Mouse (Mus musculus) lung, postnatal 10 days (tissue): Measurements from ENCODE around the gene Rfx2.

Source experiments
- DNase-seq: peaks from one replicate; pipeline ENCODE4 v3.0.0; 2021

Rfx2 gene

DNA sequence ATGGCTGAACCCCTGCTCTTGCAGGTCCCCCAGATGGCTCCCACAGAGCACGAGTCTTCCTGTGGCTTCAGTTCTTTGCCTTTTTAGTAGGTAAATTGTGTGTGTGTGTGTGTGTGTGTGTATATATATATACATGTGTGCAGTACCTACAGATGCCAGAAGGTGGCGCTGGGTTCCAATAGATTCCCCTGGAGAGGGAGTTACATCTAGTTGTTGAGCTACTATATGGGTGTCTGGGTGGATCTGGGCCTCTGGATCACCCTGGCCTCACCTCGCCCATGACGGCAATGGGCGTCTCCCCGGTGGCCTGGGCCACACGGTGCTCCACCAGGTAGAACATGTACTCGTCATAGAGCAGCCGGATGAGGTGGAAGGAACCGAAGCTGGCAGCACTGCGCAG lies 53.2 kb downstream of the Rfx2 start:
- DNase-seq = no peak

DNA sequence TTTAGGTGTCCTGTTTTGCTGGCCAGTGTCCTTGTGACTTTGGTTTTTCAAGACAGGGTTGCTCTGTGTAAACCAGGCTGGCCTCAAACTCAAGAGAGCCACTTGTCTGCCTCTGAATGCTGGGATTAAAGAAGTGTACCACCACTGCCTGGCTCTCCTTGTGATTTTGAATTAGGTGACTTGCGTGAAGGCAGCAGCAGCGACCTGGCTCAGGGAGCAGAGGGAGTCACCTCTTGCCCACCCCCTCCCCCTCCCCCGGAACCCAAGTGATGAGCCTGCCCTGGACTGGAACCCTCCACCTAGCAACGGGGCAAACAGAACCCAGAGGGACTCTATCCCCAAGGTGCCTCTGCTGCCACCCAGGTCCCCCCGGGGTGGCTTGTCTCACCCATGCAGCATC lies 60.9 kb downstream of the Rfx2 start, which contains the start of gene Prr22:
TSS of gene Prr22 (plus strand) at position 301 of the 400 bp plus-strand sequence.
- no peak for DNase-seq

DNA sequence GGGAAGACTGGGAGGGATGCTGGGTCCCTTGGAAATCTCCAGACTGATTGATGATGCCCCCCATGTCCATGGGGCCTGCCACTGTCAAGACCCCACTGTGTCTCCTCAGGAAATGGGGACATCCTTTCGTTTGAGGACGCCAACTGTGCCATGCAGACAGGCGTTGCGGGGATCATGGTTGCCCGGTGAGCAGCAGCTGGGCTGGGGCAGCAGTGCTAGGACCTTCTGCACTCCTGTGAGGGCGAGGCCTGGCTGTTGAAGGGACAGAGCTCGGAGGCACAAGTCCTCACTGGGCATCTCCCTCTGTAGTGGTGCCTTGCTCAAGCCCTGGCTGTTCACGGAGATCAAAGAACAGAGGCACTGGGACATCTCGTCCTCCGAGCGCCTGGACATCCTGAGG lies 61.9 kb downstream of the Rfx2 start:
- DNase-seq = no peak

DNA sequence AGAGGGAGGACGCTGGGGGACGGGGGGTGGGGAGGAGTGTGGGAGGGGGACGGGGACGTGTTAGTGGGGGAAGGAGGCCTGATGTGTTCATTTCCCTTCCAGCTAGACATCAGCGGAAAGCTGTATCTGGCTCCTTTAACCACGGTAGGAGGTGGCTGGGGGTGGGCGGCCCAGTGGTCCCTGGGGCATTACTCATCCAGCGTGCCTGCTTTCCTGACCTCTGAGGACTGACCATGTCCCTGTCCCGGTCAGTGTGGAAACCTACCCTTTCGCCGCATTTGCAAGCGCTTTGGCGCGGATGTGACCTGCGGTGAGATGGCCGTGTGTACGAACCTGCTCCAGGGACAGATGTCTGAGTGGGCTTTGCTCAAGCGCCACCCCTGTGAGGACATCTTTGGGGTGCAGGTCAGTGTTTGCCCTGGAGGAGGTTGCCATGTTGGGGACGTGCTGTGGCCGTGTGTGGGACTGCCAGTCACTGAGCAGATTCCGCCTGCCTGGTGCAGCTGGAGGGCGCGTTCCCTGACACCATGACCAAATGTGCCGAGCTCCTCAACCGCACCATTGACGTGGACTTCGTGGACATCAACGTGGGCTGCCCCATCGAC lies 63.2 kb downstream of the Rfx2 start:
- DNase-seq = no peak

- DNase-seq = no peak
Measured at GRCm38 (mm10) chr17:56766631-56767405, 64.0 kb downstream of the Rfx2 start.

DNA sequence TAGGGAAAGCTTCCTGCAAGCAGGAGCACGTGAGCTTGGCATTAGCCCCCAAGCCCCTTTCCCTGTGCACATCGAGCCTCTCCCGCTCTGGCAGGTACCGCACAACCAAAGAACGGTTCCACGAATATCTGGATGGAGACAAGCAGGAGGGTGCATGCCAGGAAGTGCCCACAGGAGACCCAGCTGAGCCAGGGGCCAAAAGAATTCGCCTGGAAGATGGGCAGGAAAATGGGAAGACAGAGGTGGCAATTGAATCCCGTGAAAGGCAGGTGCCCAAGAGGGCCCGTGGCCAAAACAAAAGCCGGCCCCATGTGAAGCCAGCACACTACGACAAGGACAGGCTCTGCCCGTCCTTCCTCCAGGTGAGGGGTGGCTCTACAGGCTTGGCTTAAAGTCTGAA lies 65.4 kb downstream of the Rfx2 start:
- no peak for DNase-seq

DNA sequence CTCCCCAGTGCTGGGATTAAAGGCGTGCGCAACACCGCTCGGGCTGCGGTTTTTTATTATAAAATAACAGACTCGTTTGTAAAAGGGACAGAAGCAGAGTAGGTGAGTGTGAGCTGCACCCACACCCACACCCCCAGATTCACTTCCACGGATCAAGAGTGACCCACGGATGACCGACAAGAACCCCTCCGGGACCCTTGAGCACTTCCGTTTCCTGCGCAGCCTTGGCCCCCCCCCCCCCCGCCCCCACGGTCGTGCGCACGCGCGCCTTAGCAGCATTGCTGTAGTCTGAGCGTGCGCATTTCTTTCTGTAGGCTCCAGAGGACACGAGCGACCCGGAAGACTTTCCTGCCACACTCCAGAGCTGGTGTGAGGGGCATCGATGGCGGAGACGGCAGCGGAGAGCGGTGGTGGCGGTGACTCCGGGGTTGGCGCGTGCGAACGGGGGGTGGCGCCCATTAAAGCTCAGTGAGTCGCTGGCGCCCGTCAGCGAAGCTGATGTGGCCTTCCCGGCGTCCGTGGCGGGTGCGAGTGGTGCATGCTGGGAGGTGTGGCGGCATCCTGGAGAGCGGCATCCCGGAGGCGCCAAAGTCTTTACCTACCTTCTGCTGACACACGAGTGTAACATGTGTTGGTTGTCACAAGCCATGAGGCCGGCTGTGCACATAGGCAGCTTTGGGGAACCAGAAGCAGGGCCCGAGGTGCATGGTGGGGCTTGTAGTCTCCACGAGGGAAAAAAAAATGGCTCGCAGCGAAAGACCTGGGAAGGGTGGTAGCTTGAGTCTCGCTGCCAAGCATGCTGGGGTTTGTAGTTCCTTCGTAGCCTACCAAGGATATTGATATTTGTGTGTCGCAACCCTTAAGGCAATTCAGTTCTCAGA lies 66.1 kb downstream of the Rfx2 start, which contains the start of gene Dus3l:
TSS of gene Dus3l (plus strand) at position 284 of the 881 bp plus-strand sequence.
- DNase-seq = peak; percentile 91

- DNase-seq = no peak
Measured at GRCm38 (mm10) chr17:56763741-56764250, 67.0 kb downstream of the Rfx2 start.

DNA sequence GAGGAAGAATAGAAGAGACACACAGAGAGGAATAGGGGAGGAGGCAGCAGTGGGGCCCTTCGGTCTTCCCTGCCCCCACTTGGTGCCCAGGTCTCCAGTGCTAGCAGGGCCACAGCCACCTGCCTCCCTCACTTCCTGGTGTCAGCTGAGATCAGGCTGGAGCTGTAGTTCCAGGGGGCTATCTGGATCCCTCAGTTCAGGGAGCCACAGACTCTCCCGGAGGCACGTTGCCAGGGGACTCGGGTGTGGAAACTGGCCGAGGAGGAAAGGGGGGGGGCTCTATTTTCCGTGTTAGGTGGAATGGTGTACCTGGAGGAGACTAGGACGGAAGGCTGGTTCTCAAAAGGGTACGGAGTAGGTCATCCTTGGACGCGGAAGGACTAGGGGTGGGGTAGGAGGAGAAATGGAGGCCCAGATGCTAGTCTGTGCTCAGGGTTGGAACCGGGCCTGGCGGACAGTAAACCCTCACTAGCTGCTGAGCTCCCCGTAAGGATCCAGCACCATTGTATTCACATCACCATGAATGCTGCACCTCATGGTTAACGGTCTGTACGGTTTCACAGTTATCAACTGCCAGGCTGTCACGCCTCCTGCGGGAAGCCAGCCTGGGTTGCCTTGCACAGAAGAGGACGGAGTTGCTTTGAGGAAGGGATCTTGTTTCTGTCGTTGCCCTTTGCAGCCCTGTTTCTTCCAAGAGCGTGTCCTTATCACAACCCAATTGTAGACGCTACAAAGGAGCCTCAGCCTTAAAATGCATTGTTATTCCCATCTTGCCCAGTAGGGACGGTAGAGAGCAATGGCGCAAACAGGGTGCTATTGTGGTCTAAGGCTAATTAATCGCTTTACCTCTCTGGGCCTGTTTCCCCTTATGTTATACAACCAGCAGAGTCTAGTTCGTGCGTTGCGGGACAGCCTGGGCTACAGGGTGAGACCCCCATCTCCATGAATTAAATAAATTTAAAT lies 67.8 kb downstream of the Rfx2 start:
- DNase-seq = peak; percentile 80

- peak; percentile 90 for DNase-seq
Measured at GRCm38 (mm10) chr17:56761991-56762410, 68.8 kb downstream of the Rfx2 start.

GRCm38 (mm10) chr17:56761077-56761476 lies 69.7 kb downstream of the Rfx2 start:
- no peak for DNase-seq

GRCm38 (mm10) chr17:56759261-56759660 lies 71.6 kb downstream of the Rfx2 start:
- peak; percentile 45 for DNase-seq

DNA sequence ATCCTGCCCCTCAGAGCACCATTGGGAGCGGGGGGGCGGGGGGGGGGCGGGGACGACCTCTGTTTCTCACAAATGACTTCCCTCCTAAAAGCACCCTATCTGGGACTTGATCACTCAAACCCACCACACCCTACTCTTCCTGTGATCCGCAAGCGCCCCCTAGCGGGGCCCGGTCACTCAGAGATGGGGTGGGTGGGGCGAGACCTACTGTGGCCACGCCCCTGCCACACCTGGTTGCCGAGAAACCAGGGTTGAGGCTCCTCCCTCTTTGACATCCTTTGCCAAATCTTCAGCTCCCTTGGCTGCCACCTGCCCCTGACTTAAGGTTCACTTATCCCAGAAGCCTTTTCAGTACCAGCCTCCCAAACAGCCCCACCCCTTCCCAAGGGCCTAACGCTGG lies 72.7 kb downstream of the Rfx2 start:
- peak; percentile 84 for DNase-seq

DNA sequence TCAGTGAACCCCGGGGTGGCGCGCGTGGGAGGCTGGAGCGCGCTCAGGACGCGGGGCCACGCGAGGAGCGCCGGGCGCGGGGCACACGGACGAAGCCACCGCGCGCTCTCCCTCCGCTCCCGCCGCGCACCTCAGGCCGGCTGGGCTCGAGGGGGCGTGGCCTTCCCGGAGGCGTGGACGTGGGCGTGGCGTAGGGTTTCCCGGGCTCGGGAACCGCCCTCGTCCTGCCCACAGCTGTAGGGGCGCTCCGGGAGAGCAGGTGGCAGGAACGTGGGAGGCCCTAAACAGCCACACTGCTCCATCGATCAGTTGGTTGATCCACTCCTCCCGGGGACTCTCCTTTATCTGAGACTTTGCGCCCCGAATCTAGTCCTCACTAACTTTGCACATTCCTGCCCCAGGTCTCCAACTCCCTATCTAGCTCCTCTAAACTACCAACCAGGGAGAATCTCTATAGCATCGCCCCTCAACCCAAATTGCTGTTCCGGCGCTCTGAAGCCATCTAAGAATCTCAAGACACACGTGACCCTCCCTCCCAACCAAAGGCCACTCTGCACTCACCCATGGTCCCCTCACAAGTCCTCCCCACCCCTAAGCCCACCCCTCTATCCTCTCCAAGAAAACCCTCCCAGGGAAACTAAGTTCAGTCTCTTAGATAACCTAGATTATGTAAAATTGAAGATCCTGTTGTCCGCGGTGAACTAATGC lies 73.2 kb downstream of the Rfx2 start, which contains the start of gene Nrtn:
TSS of gene Nrtn (minus strand) at position 115 of the 708 bp plus-strand sequence.
- peak; percentile 93 for DNase-seq

DNA sequence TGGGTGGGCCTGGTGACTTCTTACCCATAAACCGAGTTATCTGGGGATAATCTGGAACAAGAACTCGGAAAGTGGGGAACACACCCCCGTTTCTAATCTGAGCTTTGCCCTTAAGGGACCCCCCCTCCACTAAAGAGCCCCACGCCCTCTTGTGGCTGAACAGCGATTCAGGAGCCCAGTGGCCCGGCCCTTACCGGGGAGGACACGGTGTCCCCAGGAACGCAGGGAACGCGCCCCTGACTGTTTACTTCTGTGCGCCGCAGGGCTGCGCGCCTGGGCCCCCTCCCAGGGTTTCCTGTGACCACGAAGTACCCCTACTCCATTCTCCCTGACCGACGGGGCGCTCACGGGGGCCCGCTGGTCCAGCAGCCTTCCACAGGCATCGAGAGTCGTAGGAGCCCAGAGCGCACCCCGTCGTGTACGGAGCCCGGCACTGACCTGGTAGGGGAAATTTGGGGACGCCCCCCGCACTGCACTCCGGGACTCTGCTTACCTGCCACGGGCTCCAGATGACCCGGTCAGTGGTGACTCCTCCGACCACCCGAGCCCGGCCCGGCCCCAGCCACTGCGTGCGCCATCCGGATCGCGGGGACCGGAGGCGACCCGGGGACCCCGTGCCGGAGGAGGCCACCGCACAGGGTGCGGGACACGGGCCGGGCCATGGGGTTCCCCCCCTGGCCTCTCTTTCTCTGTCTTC lies 74.0 kb downstream of the Rfx2 start:
- peak; percentile 66 for DNase-seq

DNA sequence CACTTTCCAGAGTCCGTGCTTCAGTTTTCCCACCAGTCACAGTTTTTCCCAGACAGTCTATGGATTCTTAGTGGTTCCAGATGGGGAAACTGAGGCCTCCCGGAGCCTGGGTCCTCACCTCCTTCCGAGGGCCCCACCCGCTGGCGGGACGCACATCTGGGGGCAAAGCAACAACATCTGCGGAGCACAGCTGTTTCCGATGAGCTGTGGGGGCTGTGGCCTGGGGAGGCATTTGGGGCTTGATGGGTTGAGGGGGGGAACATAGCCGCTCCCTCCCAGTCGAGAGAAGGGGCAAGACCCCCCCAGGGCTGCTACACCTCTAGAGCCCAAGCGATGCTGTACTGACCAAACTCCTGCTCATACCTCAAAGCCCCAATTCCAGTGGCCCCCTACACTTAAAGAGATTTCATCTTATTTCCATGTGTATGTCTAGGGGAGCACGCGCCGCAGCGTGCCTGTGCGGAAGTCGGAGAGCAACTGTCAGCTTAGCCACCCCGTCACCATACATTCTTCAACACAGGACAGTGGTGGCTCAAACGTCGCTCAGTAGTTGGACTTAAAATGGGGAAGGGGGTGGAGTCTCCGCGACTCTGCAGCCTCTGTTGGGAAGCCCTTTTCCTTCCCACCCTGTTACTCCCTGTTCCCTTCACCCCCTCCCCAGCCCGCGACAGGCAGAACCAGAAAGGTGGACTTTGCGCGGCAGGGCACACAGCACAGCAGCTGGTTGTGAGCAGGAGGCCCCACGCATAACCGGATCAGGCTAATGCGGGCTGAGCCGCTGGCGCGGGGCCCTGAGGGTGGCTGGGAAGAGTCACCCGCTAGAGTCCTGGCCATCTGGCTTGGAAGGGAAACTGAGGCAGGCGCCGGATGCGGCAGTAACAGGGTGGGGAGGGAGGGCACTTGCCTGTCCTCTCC lies 76.3 kb downstream of the Rfx2 start:
- no peak for DNase-seq

- DNase-seq = no peak
Measured at GRCm38 (mm10) chr17:56753452-56753851, 77.4 kb downstream of the Rfx2 start.

- DNase-seq = peak; percentile 59
Measured at GRCm38 (mm10) chr17:56751404-56752072, 79.3 kb downstream of the Rfx2 start.

GRCm38 (mm10) chr17:56744173-56744572 lies 86.6 kb downstream of the Rfx2 start:
- DNase-seq = no peak
